Mouse (Mus musculus) adrenal gland, adult 2 months (tissue): ENCODE results near the gene Aifm3. TPM values are rescaled to one million over a fixed set of nuclear protein-coding genes. Genes with fewer than 3 reads are reported as not detected.
"Not testable (repeated sequence)": the region's sequence is repeated elsewhere in the genome, so short reads cannot be mapped to it uniquely, and the experiment has no call there.

Experiments used
- DNase-seq: peaks from one replicate; pipeline ENCODE4 v3.0.0; 2021
- polyA plus RNA-seq: library from polyadenylated mRNA; depleted of rRNA; stranded (reverse); fragments of >200 nt; gene quantifications from 2 replicates; pipeline ENCODE4 v1.2.3, GENCODE M21; 2012
- total RNA-seq, 2 experiments: library from RNA; stranded (reverse); gene quantifications; 2 replicates each; pipeline ENCODE4 v1.2.3; 2021

Aifm3 gene
- total and polyA plus RNA-seq, 3 experiments: 6.1 to 10.2 (median 9.0) TPM

- no peak for DNase-seq
Observed at GRCm38 (mm10) chr16:17499249-17499883, 10.0 kb downstream of the Aifm3 start.

GRCm38 (mm10) chr16:17502681-17503080 is 13.3 kb downstream of the Aifm3 start:
- no peak for DNase-seq

- DNase-seq: peak; percentile 20
Observed at GRCm38 (mm10) chr16:17507018-17507552, 17.7 kb downstream of the Aifm3 start.

- not testable (repeated sequence) for DNase-seq
Observed at GRCm38 (mm10) chr16:17508031-17508430, 18.6 kb downstream of the Aifm3 start.

GRCm38 (mm10) chr16:17508546-17509239 is 19.3 kb downstream of the Aifm3 start, which contains the start of gene Lztr1:
Gene Lztr1, plus strand, starts transcription at chr16:17508688.
- DNase-seq: peak; percentile 94

- DNase-seq: no peak
Observed at GRCm38 (mm10) chr16:17509240-17509597, 19.8 kb downstream of the Aifm3 start.

GRCm38 (mm10) chr16:17510143-17510542 is 20.7 kb downstream of the Aifm3 start:
- no peak for DNase-seq

- no peak for DNase-seq
Observed at GRCm38 (mm10) chr16:17510686-17511085, 21.3 kb downstream of the Aifm3 start.

- DNase-seq: no peak
Observed at GRCm38 (mm10) chr16:17511431-17511830, 22.0 kb downstream of the Aifm3 start.

GRCm38 (mm10) chr16:17518910-17519309 is 29.5 kb downstream of the Aifm3 start:
- DNase-seq: no peak

GRCm38 (mm10) chr16:17524156-17524555 is 34.7 kb downstream of the Aifm3 start:
- no peak for DNase-seq

GRCm38 (mm10) chr16:17525524-17525923 is 36.1 kb downstream of the Aifm3 start:
- no peak for DNase-seq

GRCm38 (mm10) chr16:17526223-17526622 is 36.8 kb downstream of the Aifm3 start:
- no peak for DNase-seq

- no peak for DNase-seq
Observed at GRCm38 (mm10) chr16:17527606-17528005, 38.2 kb downstream of the Aifm3 start.

- no peak for DNase-seq
Observed at GRCm38 (mm10) chr16:17528276-17528675, 38.9 kb downstream of the Aifm3 start.

GRCm38 (mm10) chr16:17529981-17530586 is 40.7 kb downstream of the Aifm3 start:
- DNase-seq: no peak

GRCm38 (mm10) chr16:17530640-17531288 is 41.4 kb downstream of the Aifm3 start, which contains the start of gene Thap7:
Gene Thap7, minus strand, starts transcription at chr16:17531136.
- peak; percentile 97 for DNase-seq

- no peak for DNase-seq
Observed at GRCm38 (mm10) chr16:17532271-17532670, 42.9 kb downstream of the Aifm3 start.

GRCm38 (mm10) chr16:17532676-17533329 is 43.4 kb downstream of the Aifm3 start:
- DNase-seq: no peak

- DNase-seq: no peak
Observed at GRCm38 (mm10) chr16:17536584-17536983, 47.2 kb downstream of the Aifm3 start.

- DNase-seq: no peak
Observed at GRCm38 (mm10) chr16:17542632-17543031, 53.2 kb downstream of the Aifm3 start.

GRCm38 (mm10) chr16:17552837-17553236 is 63.4 kb downstream of the Aifm3 start:
- no peak for DNase-seq
